Mouse (Mus musculus) limb, embryonic 13.5 days (tissue): ENCODE results near the gene Atg10. TPM values are rescaled to one million over a fixed set of nuclear protein-coding genes. Genes with fewer than 3 reads are reported as not detected.
"Not testable (repeated sequence)": the region's sequence is repeated elsewhere in the genome, so short reads cannot be mapped to it uniquely, and the experiment has no call there.

Source experiments
- ATAC-seq: fragments of 200-750 bp; cut with Nextera tagmentation; 2 replicates; pipeline ENCODE4 v1.8.0; 2017; ENCODE audit warnings: low read depth, moderate number of reproducible peaks, moderate TSS enrichment; ENCODE audit not compliant: low FRiP score
- H3K27ac ChIP-seq: fragments of 300-500 bp; sonication (generic); 2 replicates; pipeline ENCODE4 v1.5.1; 2015; ENCODE audit warnings: inconsistent platforms, mild to moderate bottlenecking, moderate library complexity
- H3K27me3 ChIP-seq: fragments of 300-500 bp; sonication (generic); 2 replicates; pipeline ENCODE4 v1.6.1; 2015; ENCODE audit warnings: mild to moderate bottlenecking, inconsistent platforms
- H3K36me3 ChIP-seq: fragments of 300-500 bp; sonication (generic); 2 replicates; pipeline ENCODE4 v1.6.1; 2015; ENCODE audit warnings: inconsistent platforms, mild to moderate bottlenecking, moderate library complexity
- H3K4me1 ChIP-seq: fragments of 300-500 bp; sonication (generic); 2 replicates; pipeline ENCODE4 v1.6.1; 2015; ENCODE audit warnings: inconsistent platforms
- H3K4me2 ChIP-seq: fragments of 300-500 bp; sonication (generic); replicated peaks from 2 replicates; pipeline ENCODE4 v1.6.1; 2015; ENCODE audit warnings: inconsistent platforms, mild to moderate bottlenecking, moderate library complexity
- H3K4me3 ChIP-seq: fragments of 300-500 bp; sonication (generic); 2 replicates; pipeline ENCODE4 v1.5.1; 2015; ENCODE audit warnings: moderate library complexity, mild to moderate bottlenecking, inconsistent platforms
- H3K9ac ChIP-seq: fragments of 300-500 bp; sonication (generic); 2 replicates; pipeline ENCODE4 v1.6.1; 2015; ENCODE audit warnings: mild to moderate bottlenecking, inconsistent platforms
- H3K9me3 ChIP-seq: fragments of 300-500 bp; sonication (generic); 2 replicates; pipeline ENCODE4 v1.6.1; 2016; ENCODE audit warnings: inconsistent platforms
- WGBS: fragments of 180-500 bp; shearing (Covaris S2); methylation state at CpG from one replicate; pipeline ENCODE4 v1.1.7; 2015; 5-methylcytosine and 5-hydroxymethylcytosine counted together
- polyA plus RNA-seq: library from polyadenylated mRNA; unstranded; fragments of >200 nt; fragmentation: Nextera tagmentation; extraction: Ambion mirVana; gene quantifications from 2 replicates; pipeline ENCODE4 v1.2.1, GENCODE M21; 2015

Gene Atg10
- polyA plus RNA-seq, 1 experiment from 2014 or later, result 19.8 TPM

- H3K27ac ChIP-seq, result no peak overlapping the region
- 0 out of 2 replicates have a peak, but pooled peaks cover 4% of the 10 kb centered on the region for H3K9me3 ChIP-seq
- H3K4me2 ChIP-seq, result no peak overlapping the region
- H3K4me3 ChIP-seq, result no peak overlapping the region
- H3K4me1 ChIP-seq, result no peaks in the 10 kb centered on the region
- no peak for ATAC-seq
- H3K9ac ChIP-seq, result no peak overlapping the region
- 42% methylated on average over 2 of the region's 2 CpGs for WGBS
- H3K36me3 ChIP-seq, result no peaks in the 10 kb centered on the region
- H3K27me3 ChIP-seq, result no peaks in the 10 kb centered on the region
These were observed 264.9 kb downstream of the Atg10 start for GRCm38 (mm10) chr13:90958894-90959293.

- no peak overlapping the region for H3K9ac ChIP-seq
- H3K36me3 ChIP-seq, result no peaks in the 10 kb centered on the region
- no peaks in the 10 kb centered on the region for H3K4me1 ChIP-seq
- no peaks in the 10 kb centered on the region for H3K27me3 ChIP-seq
- no peaks in the 10 kb centered on the region for H3K9me3 ChIP-seq
- ATAC-seq, result no peak
- H3K4me3 ChIP-seq, result no peak overlapping the region
- no peak overlapping the region for H3K4me2 ChIP-seq
- 82% methylated on average over 5 of the region's 5 CpGs for WGBS
- no peak overlapping the region for H3K27ac ChIP-seq
These were observed 284.2 kb downstream of the Atg10 start for GRCm38 (mm10) chr13:90939600-90939999.

- Histone ChIP-seq H3K36me3 (no peaks in the 10 kb centered on the region), H3K9me3 (no peaks in the 10 kb centered on the region), H3K4me1 (no peaks in the 10 kb centered on the region), H3K27me3 (no peaks in the 10 kb centered on the region), H3K4me3 (no peak overlapping the region), H3K4me2 (no peak overlapping the region), H3K27ac (no peak overlapping the region), H3K9ac (no peak overlapping the region)
- WGBS, result 63% methylated on average over 6 of the region's 6 CpGs
- ATAC-seq, result no peak
These were observed 284.6 kb downstream of the Atg10 start for GRCm38 (mm10) chr13:90939192-90939591.

GRCm38 (mm10) chr13:90935852-90936251, 287.9 kb downstream of the Atg10 start:
- H3K27ac ChIP-seq, result no peak overlapping the region
- no peaks in the 10 kb centered on the region for H3K27me3 ChIP-seq
- H3K36me3 ChIP-seq, result no peaks in the 10 kb centered on the region
- H3K4me2 ChIP-seq, result no peak overlapping the region
- H3K4me1 ChIP-seq, result no peaks in the 10 kb centered on the region
- no peaks in the 10 kb centered on the region for H3K9me3 ChIP-seq
- H3K4me3 ChIP-seq, result no peak overlapping the region
- no peak for ATAC-seq
- no peak overlapping the region for H3K9ac ChIP-seq
- WGBS, result 78% methylated on average over 7 of the region's 7 CpGs

GRCm38 (mm10) chr13:90933256-90933655, 290.5 kb downstream of the Atg10 start:
- H3K27me3 ChIP-seq, result no peaks in the 10 kb centered on the region
- no peak overlapping the region for H3K9ac ChIP-seq
- no peak for ATAC-seq
- no peaks in the 10 kb centered on the region for H3K9me3 ChIP-seq
- no peak overlapping the region for H3K4me3 ChIP-seq
- 69% methylated on average over 3 of the region's 3 CpGs for WGBS
- peaks cover 12% of the 10 kb centered on the region for H3K36me3 ChIP-seq
- H3K4me2 ChIP-seq, result no peak overlapping the region
- H3K27ac ChIP-seq, result no peak overlapping the region
- no peaks in the 10 kb centered on the region for H3K4me1 ChIP-seq

GRCm38 (mm10) chr13:90929847-90930246, 293.9 kb downstream of the Atg10 start:
- Histone ChIP-seq H3K9ac (no peak overlapping the region), H3K36me3 (peaks cover 42% of the 10 kb centered on the region), H3K4me2 (no peak overlapping the region), H3K4me1 (no peaks in the 10 kb centered on the region), H3K27me3 (no peaks in the 10 kb centered on the region), H3K27ac (no peak overlapping the region), H3K9me3 (no peaks in the 10 kb centered on the region), H3K4me3 (no peak overlapping the region)
- ATAC-seq, result 0 out of 2 replicates have a peak, but pooled peaks have one; percentile 24
- 20% methylated on average over 5 of the region's 5 CpGs for WGBS

- H3K27me3 ChIP-seq, H3K4me3 ChIP-seq, ATAC-seq, H3K9ac ChIP-seq, H3K27ac ChIP-seq, H3K9me3 ChIP-seq, H3K4me2 ChIP-seq, H3K4me1 ChIP-seq: not testable (repeated sequence)
- H3K36me3 ChIP-seq, result peaks cover 44% of the 10 kb centered on the region
- 93% methylated on average over 9 of the region's 10 CpGs for WGBS
These were observed 295.5 kb downstream of the Atg10 start for GRCm38 (mm10) chr13:90928266-90928665.

- no peaks in the 10 kb centered on the region for H3K27me3 ChIP-seq
- ATAC-seq, result no peak
- H3K4me1 ChIP-seq, result no peaks in the 10 kb centered on the region; the same call in 1 of the 2 replicates
- H3K36me3 ChIP-seq, result peaks cover 44% of the 10 kb centered on the region
- H3K4me3 ChIP-seq, result no peak overlapping the region
- no peak overlapping the region for H3K27ac ChIP-seq
- WGBS, result 78% methylated on average over 5 of the region's 5 CpGs
- no peaks in the 10 kb centered on the region for H3K9me3 ChIP-seq
- H3K9ac ChIP-seq, result no peak overlapping the region
- H3K4me2 ChIP-seq, result no peak overlapping the region
These were observed 296.7 kb downstream of the Atg10 start for GRCm38 (mm10) chr13:90926938-90927633.

- no peak for ATAC-seq
These were observed 297.5 kb downstream of the Atg10 start for GRCm38 (mm10) chr13:90926125-90926765.

GRCm38 (mm10) chr13:90925191-90925590, 298.6 kb downstream of the Atg10 start:
- H3K9me3 ChIP-seq, result no peaks in the 10 kb centered on the region
- no peak overlapping the region for H3K4me2 ChIP-seq
- peaks cover 44% of the 10 kb centered on the region for H3K36me3 ChIP-seq
- no peaks in the 10 kb centered on the region; the same call in 1 of the 2 replicates for H3K4me1 ChIP-seq
- H3K27ac ChIP-seq, result no peak overlapping the region
- no peak for ATAC-seq
- H3K9ac ChIP-seq, result no peak overlapping the region
- no peak overlapping the region for H3K4me3 ChIP-seq
- WGBS, result 88% methylated on average over 5 of the region's 5 CpGs
- no peaks in the 10 kb centered on the region for H3K27me3 ChIP-seq

More at GRCm38 (mm10) chr13:90926125-90926765, 297.5 kb downstream of the Atg10 start:
- no peak overlapping the region for H3K4me2 ChIP-seq
- H3K27ac ChIP-seq, result no peak overlapping the region
- H3K4me1 ChIP-seq, result no peaks in the 10 kb centered on the region; the same call in 1 of the 2 replicates
- H3K36me3 ChIP-seq, result peaks cover 44% of the 10 kb centered on the region
- H3K9me3 ChIP-seq, result no peaks in the 10 kb centered on the region
- no peak overlapping the region for H3K4me3 ChIP-seq
- 83% methylated on average over 7 of the region's 7 CpGs for WGBS
- no peak overlapping the region for H3K9ac ChIP-seq
- no peaks in the 10 kb centered on the region for H3K27me3 ChIP-seq

- Histone ChIP-seq H3K4me1 (no peaks in the 10 kb centered on the region; the same call in 1 of the 2 replicates), H3K36me3 (peaks cover 40% of the 10 kb centered on the region), H3K27me3 (no peaks in the 10 kb centered on the region), H3K9ac (peak overlapping the region; percentile 96), H3K4me2 (peak overlapping the region; percentile 74), H3K27ac (peak overlapping the region; percentile 67; the same call in 1 of the 2 replicates), H3K9me3 (no peaks in the 10 kb centered on the region), H3K4me3 (peak overlapping the region; percentile 84)
- 38% methylated on average over 9 of the region's 9 CpGs for WGBS
- ATAC-seq, result no peak
These were observed 299.7 kb downstream of the Atg10 start for GRCm38 (mm10) chr13:90924072-90924471.

GRCm38 (mm10) chr13:90923617-90924016, 300.2 kb downstream of the Atg10 start:
- Histone ChIP-seq H3K4me3 (peak overlapping the region; percentile 84), H3K27ac (peak overlapping the region; percentile 67; the same call in 1 of the 2 replicates), H3K4me2 (peak overlapping the region; percentile 74), H3K36me3 (peaks cover 35% of the 10 kb centered on the region), H3K9ac (peak overlapping the region; percentile 96)
- H3K4me1 ChIP-seq, H3K27me3 ChIP-seq, ATAC-seq, H3K9me3 ChIP-seq: not testable (repeated sequence)
- under 1% methylated on average over 13 of the region's 13 CpGs for whole genome bisulfite sequencing
